Mouse (Mus musculus): Measurements from ENCODE around the gene Hap1. TPM values are rescaled to one million over a fixed set of nuclear protein-coding genes. Genes with fewer than 3 reads are reported as not detected.
A peak's percentile ranks its signal among the peaks of the same experiment; 100 is the strongest.

Gene Hap1
- polyA plus RNA-seq, 1 experiment from 2014 or later: 55.1 TPM

DNA sequence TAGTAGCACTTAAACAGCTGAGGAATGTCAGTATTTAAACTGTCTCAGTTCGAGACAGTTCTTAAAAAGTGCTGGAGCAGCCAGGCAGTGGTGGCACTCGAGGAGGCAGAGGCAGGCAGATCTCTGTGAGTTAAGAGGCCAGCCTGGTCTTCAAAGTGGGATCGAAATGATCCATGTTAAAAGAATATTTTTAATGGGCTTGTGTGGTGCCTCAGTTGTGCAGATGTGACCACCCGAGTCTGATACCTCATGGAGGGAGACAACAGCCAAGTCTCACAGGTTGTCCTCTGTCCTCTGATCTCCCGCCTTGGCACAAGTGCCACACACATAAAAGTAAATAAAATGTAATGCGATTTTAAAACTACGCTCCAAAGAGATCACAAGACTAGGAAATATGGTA, 42.6 kb upstream of the Hap1 start:
- WGBS: 96% methylated on average over 7 of the region's 7 CpGs
- Histone ChIP-seq H3K9ac (ENCODE audit: low read length) (no peak overlapping the region), H3K4me2 (ENCODE audit: low read length) (no peak overlapping the region), H3K9me3 (replicated peaks; ENCODE audit: control insufficient read depth, low read length) (no peaks in the 10 kb centered on the region), H3K4me3 (ENCODE audit: low read depth, low read length) (no peak overlapping the region), H3K27ac (ENCODE audit: low read depth, low read length) (no peak overlapping the region), H3K36me3 (ENCODE audit: control insufficient read depth, insufficient read depth, low read length) (no peaks in the 10 kb centered on the region), H3K4me1 (ENCODE audit: control insufficient read depth, insufficient read depth, low read length) (peaks cover 13% of the 10 kb centered on the region; the same call in 1 of the 2 replicates), H3K27me3 (replicated peaks; ENCODE audit: control insufficient read depth, insufficient read depth, low read length) (peaks cover 14% of the 10 kb centered on the region; the same call in 1 of the 2 replicates)
- ATAC-seq: no peak
- no peak for DNase-seq (ENCODE audit: low spot score)

GRCm38 (mm10) chr11:100397600-100398389, 41.9 kb upstream of the Hap1 start, which contains the start of gene Jup:
Gene Jup, minus strand, starts transcription at chr11:100397763.
- Histone ChIP-seq H3K27me3 (replicated peaks; ENCODE audit: control insufficient read depth, insufficient read depth, low read length) (peaks cover 14% of the 10 kb centered on the region; the same call in 1 of the 2 replicates), H3K9ac (ENCODE audit: low read length) (peak within 1 kb of the TSS; percentile 76), H3K4me1 (ENCODE audit: control insufficient read depth, insufficient read depth, low read length) (peaks cover 13% of the 10 kb centered on the region; the same call in 1 of the 2 replicates), H3K36me3 (ENCODE audit: control insufficient read depth, insufficient read depth, low read length) (no peaks in the 10 kb centered on the region), H3K4me3 (ENCODE audit: low read depth, low read length) (peak within 1 kb of the TSS; percentile 69), H3K4me2 (ENCODE audit: low read length) (peak within 1 kb of the TSS; percentile 62), H3K9me3 (replicated peaks; ENCODE audit: control insufficient read depth, low read length) (no peaks in the 10 kb centered on the region), H3K27ac (ENCODE audit: low read depth, low read length) (0 out of 2 replicates have a peak within 1 kb of the TSS, but pooled peaks have one; percentile 39)
- ATAC-seq (peak; percentile 99), DNase-seq (ENCODE audit: low spot score) (peak; percentile 98)
- under 1% methylated on average over 37 of the region's 37 CpGs for WGBS

DNA sequence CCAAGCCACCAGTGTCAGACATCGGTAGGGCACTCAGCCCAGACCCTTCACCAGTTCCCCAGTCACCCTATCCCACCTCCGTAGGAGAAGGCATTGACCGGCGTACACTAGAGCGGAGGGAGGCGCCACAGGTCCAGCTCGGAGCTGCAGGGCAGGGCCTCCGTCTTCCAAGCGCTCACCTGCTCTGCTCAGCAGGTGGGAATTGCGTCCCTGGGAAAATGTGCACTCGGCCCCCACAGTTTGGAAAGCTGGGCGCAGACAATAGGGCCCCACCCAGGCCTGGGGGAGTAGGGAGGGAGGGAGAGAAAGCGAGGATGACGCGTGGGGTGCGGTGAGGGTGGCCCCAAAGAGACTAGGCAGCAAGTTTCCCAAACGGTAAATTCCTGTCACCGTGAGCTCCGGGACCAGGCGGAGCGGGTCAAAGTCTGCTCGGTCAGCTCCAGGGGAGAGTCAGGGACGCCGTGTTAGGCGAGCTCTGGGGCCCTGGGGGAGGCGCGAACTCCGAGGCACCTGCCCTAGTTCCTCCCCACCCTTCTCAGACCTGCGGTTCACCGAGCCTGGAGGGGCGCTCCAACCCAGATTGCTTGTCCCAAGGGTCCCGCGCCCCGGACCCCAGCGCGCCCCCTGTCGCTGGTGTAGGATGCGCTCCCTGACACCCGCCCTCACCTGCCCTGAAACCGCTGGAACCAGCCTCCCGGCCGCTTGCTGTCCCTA, 41.1 kb upstream of the Hap1 start:
- peaks cover 12% of the 10 kb centered on the region; the same call in 1 of the 2 replicates for H3K4me1 ChIP-seq (ENCODE audit: control insufficient read depth, insufficient read depth, low read length)
- WGBS: 2% methylated on average over 42 of the region's 42 CpGs
- peak overlapping the region; percentile 76 for H3K9ac ChIP-seq (ENCODE audit: low read length)
- DNase-seq (ENCODE audit: low spot score) (no peak), ATAC-seq (peak; percentile 24)
- peaks cover 14% of the 10 kb centered on the region; the same call in 1 of the 2 replicates for H3K27me3 ChIP-seq (replicated peaks; ENCODE audit: control insufficient read depth, insufficient read depth, low read length)
- peak overlapping the region; percentile 62 for H3K4me2 ChIP-seq (ENCODE audit: low read length)
- no peaks in the 10 kb centered on the region for H3K36me3 ChIP-seq (ENCODE audit: control insufficient read depth, insufficient read depth, low read length)
- H3K9me3 ChIP-seq (replicated peaks; ENCODE audit: control insufficient read depth, low read length): no peaks in the 10 kb centered on the region
- H3K27ac ChIP-seq (ENCODE audit: low read depth, low read length): 0 out of 2 replicates have a peak overlapping the region, but pooled peaks have one; percentile 39
- peak overlapping the region; percentile 69 for H3K4me3 ChIP-seq (ENCODE audit: low read depth, low read length)

DNA sequence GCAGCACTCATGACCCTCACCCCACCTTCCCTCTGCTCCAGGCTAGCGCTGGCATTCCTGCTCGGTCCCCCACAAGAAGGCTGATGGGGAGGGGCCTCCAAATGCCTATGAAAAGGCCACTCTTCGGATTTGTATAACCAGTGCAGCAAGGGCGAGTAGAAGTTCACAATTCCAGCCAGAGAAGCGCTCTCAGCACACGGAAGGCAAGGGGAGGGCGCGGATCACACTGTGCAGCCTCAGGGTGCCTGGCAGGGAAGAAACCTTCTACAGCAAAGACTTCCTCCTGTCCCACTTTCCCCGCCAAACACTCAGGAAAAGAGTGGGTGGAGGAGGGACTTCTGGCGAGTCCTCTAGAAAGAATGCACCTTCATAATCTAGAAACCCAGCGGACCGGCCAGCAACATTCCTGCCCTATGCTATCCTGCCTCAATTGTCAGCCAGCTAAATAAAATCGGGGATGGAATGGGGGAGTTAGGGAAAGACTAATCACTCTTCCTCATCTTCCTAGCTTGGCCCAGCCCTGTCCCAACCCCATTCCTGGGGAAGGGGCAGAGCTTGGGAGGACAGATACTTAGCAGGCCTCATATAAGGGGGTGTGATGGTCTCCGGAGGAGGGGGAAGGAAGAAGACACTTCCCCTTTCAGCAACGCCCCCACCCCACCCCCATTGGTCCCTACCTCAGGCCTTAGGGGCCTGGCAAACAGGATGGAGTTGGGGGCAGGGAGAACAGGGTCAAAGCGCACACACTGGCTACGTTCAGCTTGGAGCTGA, 40.1 kb upstream of the Hap1 start:
- peaks cover 10% of the 10 kb centered on the region; the same call in 1 of the 2 replicates for H3K4me1 ChIP-seq (ENCODE audit: control insufficient read depth, insufficient read depth, low read length)
- no peaks in the 10 kb centered on the region for H3K9me3 ChIP-seq (replicated peaks; ENCODE audit: control insufficient read depth, low read length)
- no peak overlapping the region for H3K27ac ChIP-seq (ENCODE audit: low read depth, low read length)
- DNase-seq (ENCODE audit: low spot score): no peak
- peak overlapping the region; percentile 62 for H3K4me2 ChIP-seq (ENCODE audit: low read length)
- H3K27me3 ChIP-seq (replicated peaks; ENCODE audit: control insufficient read depth, insufficient read depth, low read length): peaks cover 14% of the 10 kb centered on the region; the same call in 1 of the 2 replicates
- peak overlapping the region; percentile 69 for H3K4me3 ChIP-seq (ENCODE audit: low read depth, low read length)
- WGBS: 27% methylated on average over 17 of the region's 17 CpGs
- H3K36me3 ChIP-seq (ENCODE audit: control insufficient read depth, insufficient read depth, low read length): no peaks in the 10 kb centered on the region
- peak overlapping the region; percentile 21 for H3K9ac ChIP-seq (ENCODE audit: low read length)
- no peak for ATAC-seq

GRCm38 (mm10) chr11:100395200-100395599, 39.3 kb upstream of the Hap1 start:
- Histone ChIP-seq H3K27ac (ENCODE audit: low read depth, low read length) (no peak overlapping the region), H3K4me2 (ENCODE audit: low read length) (peak overlapping the region; percentile 62), H3K4me1 (ENCODE audit: control insufficient read depth, insufficient read depth, low read length) (peaks cover 10% of the 10 kb centered on the region; the same call in 1 of the 2 replicates), H3K9ac (ENCODE audit: low read length) (peak overlapping the region; percentile 21; the same call in 1 of the 2 replicates), H3K36me3 (ENCODE audit: control insufficient read depth, insufficient read depth, low read length) (no peaks in the 10 kb centered on the region), H3K4me3 (ENCODE audit: low read depth, low read length) (no peak overlapping the region), H3K9me3 (replicated peaks; ENCODE audit: control insufficient read depth, low read length) (no peaks in the 10 kb centered on the region), H3K27me3 (replicated peaks; ENCODE audit: control insufficient read depth, insufficient read depth, low read length) (peaks cover 14% of the 10 kb centered on the region; the same call in 1 of the 2 replicates)
- DNase-seq (ENCODE audit: low spot score) (no peak), ATAC-seq (no peak)
- 38% methylated on average over 11 of the region's 11 CpGs for WGBS

DNA sequence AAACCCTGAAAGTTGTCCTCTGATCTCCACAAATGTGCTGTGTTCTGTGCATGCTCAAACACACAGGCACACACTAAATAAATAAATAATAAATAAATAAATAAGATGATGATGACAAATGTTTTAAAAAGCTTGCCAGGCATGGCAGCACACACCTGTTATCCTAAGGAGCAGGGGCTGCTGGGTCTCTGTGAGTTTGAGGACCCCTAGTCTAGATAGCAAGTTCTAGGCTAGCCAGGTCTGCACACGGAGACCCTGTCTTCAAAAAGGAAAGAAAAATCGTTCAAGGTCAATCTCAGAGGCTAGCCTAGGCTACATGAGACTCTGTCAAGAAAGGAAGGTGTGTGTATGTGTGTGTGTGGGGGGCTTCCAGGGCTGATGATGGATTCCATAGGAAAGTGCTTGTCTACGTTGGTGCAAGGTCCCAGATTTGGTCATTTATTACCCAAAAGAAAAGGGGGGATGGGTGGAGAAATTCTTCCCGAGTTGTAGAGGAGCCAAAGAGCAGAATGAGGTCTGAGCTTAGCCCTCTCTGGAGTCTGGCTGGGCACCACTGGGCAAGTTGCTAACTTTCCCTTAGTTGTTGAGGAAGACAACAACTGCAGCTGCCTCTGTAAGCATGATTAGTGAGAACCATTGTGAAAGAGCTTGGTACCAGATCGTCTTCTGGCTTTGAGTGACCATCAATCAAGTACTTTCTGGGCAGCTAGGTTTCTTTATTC, 38.6 kb upstream of the Hap1 start:
- Histone ChIP-seq H3K9ac (ENCODE audit: low read length) (no peak overlapping the region), H3K9me3 (replicated peaks; ENCODE audit: control insufficient read depth, low read length) (no peaks in the 10 kb centered on the region), H3K4me3 (ENCODE audit: low read depth, low read length) (no peak overlapping the region), H3K27me3 (replicated peaks; ENCODE audit: control insufficient read depth, insufficient read depth, low read length) (peaks cover 14% of the 10 kb centered on the region; the same call in 1 of the 2 replicates), H3K36me3 (ENCODE audit: control insufficient read depth, insufficient read depth, low read length) (no peaks in the 10 kb centered on the region), H3K4me1 (ENCODE audit: control insufficient read depth, insufficient read depth, low read length) (peaks cover 10% of the 10 kb centered on the region; the same call in 1 of the 2 replicates), H3K4me2 (ENCODE audit: low read length) (no peak overlapping the region), H3K27ac (ENCODE audit: low read depth, low read length) (no peak overlapping the region)
- WGBS: 81% methylated on average over 5 of the region's 5 CpGs
- no peak for ATAC-seq
- no peak for DNase-seq (ENCODE audit: low spot score)

- Histone ChIP-seq H3K4me1 (ENCODE audit: control insufficient read depth, insufficient read depth, low read length) (peaks cover 10% of the 10 kb centered on the region; the same call in 1 of the 2 replicates), H3K36me3 (ENCODE audit: control insufficient read depth, insufficient read depth, low read length) (no peaks in the 10 kb centered on the region), H3K9ac (ENCODE audit: low read length) (no peak overlapping the region), H3K4me3 (ENCODE audit: low read depth, low read length) (no peak overlapping the region), H3K27ac (ENCODE audit: low read depth, low read length) (no peak overlapping the region), H3K9me3 (replicated peaks; ENCODE audit: control insufficient read depth, low read length) (no peaks in the 10 kb centered on the region), H3K4me2 (ENCODE audit: low read length) (no peak overlapping the region), H3K27me3 (replicated peaks; ENCODE audit: control insufficient read depth, insufficient read depth, low read length) (peaks cover 14% of the 10 kb centered on the region; the same call in 1 of the 2 replicates)
- 75% methylated on average over 7 of the region's 7 CpGs for WGBS
- DNase-seq (ENCODE audit: low spot score) (no peak), ATAC-seq (no peak)
Observed at GRCm38 (mm10) chr11:100393733-100394132, 37.8 kb upstream of the Hap1 start.

DNA sequence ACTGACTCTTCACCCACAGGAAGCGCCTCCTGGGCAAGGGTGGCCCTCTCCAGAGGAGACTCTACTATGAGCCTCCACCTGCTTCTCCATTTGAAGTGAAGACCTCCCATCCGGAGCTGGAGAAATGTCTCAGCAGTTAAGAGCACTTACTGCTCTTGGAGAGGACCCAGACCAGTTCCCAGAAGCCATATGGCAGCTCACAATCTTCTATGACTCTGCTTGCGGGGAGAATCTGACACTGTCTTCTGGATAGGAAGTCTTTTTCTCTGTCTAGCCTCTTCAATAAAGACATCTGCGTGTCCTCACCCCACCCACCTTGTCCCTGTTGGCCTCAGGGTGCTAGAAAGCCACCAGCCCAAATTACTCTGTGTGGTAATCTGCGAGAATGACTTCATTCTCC, 37.0 kb upstream of the Hap1 start:
- Histone ChIP-seq H3K27me3 (replicated peaks; ENCODE audit: control insufficient read depth, insufficient read depth, low read length) (peaks cover 14% of the 10 kb centered on the region; the same call in 1 of the 2 replicates), H3K4me1 (ENCODE audit: control insufficient read depth, insufficient read depth, low read length) (peaks cover 10% of the 10 kb centered on the region; the same call in 1 of the 2 replicates), H3K4me2 (ENCODE audit: low read length) (no peak overlapping the region), H3K36me3 (ENCODE audit: control insufficient read depth, insufficient read depth, low read length) (no peaks in the 10 kb centered on the region), H3K9me3 (replicated peaks; ENCODE audit: control insufficient read depth, low read length) (no peaks in the 10 kb centered on the region), H3K27ac (ENCODE audit: low read depth, low read length) (no peak overlapping the region), H3K4me3 (ENCODE audit: low read depth, low read length) (no peak overlapping the region), H3K9ac (ENCODE audit: low read length) (no peak overlapping the region)
- DNase-seq (ENCODE audit: low spot score) (no peak), ATAC-seq (no peak)
- WGBS: 86% methylated on average over 5 of the region's 5 CpGs
